Mouse (Mus musculus): Measurements from ENCODE around the gene Emc4. TPM values are rescaled to one million over a fixed set of nuclear protein-coding genes. Genes with fewer than 3 reads are reported as not detected.

Emc4 gene
- polyA plus RNA-seq, 1 experiment from 2014 or later = 56.6 TPM

Other genes starting within 250 kb of the Emc4 start
- gene Olfr1316, start 233.1 kb downstream of the Emc4 start, polyA plus RNA-seq (2018) = not detected in 3 replicates
- not detected in 3 replicates for gene Olfr1317, start 227.7 kb downstream of the Emc4 start, polyA plus RNA-seq (2018)
- gene Olfr1318, start 213.8 kb downstream of the Emc4 start, polyA plus RNA-seq (2018) = not detected in 3 replicates
- 1.1 to 3.9 TPM (median 1.3 TPM) in 3 replicates for gene Lpcat4, start 128.6 kb downstream of the Emc4 start, polyA plus RNA-seq (2018)
- not detected in 3 replicates for gene Nutm1, start 108.7 kb downstream of the Emc4 start, polyA plus RNA-seq (2018)
- gene Nop10, start 106.1 kb downstream of the Emc4 start, polyA plus RNA-seq (2018) = 25.1 to 47.5 TPM (median 39.2 TPM) in 3 replicates
- 52.8 to 66.8 TPM (median 65.3 TPM) in 3 replicates for gene Slc12a6, start 102.2 kb downstream of the Emc4 start, polyA plus RNA-seq (2018)
- 2.3 to 3.1 TPM (median 2.4 TPM) in 3 replicates for gene Gm21985, start 101.7 kb downstream of the Emc4 start, polyA plus RNA-seq (2018)
- 17.2 to 23.4 TPM (median 22.4 TPM) in 3 replicates for gene Katnbl1, start 11.2 kb upstream of the Emc4 start, polyA plus RNA-seq (2018)
- gene Emc7, start 87.0 kb upstream of the Emc4 start, polyA plus RNA-seq (2018) = 17.8 to 28.1 TPM (median 22.4 TPM) in 3 replicates
- gene Chrm5, start 112.7 kb upstream of the Emc4 start, polyA plus RNA-seq (2018) = not detected in 3 replicates
- 6.6 to 10.9 TPM (median 10.6 TPM) in 3 replicates for gene Aven, start 124.9 kb upstream of the Emc4 start, polyA plus RNA-seq (2018)

Measured in macrophage (primary cell).